Mouse (Mus musculus) testis, adult 2 months (tissue): Measurements from ENCODE around the gene Clic3.

ENCODE experiments used
- CTCF ChIP-seq: fragments of 200-500 bp; IDR thresholded peaks from 2 replicates; pipeline ENCODE4 v1.5.1; 2012; ENCODE audit warnings: low read depth, mild to moderate bottlenecking, inconsistent platforms, low read length, moderate library complexity; ENCODE audit not compliant: control insufficient read depth, insufficient read depth, insufficient replicate concordance
- POLR2A ChIP-seq: fragments of 200-500 bp; IDR thresholded peaks from 2 replicates; pipeline ENCODE4 v1.6.1; 2012; ENCODE audit warnings: low read depth, mild to moderate bottlenecking, inconsistent platforms, low read length, moderate library complexity; ENCODE audit not compliant: control insufficient read depth

DNA sequence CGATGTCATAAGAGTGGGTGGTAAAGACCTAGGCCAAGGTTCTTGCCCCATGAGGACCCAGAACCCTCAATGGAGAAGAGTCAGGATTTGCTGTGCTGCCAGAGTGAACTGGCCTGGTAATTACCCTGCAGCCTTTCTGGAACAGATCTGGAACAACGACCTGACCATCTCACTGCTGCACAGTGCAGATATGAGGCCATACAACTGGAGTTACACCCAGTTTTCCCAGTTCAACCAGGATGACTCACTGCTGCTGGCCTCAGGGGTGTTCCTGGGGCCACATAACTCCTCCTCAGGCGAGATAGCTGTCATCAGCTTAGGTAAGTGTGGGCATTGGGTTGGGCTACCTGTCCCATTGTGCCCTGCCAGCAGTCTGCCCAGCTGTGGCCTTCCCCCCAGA, 46.1 kb downstream of the Clic3 start:
- TF ChIP-seq CTCF (no peak), POLR2A (no peak)
